Mouse (Mus musculus): ENCODE measurements around the gene Adamts17. TPM values are rescaled to one million over a fixed set of nuclear protein-coding genes. Genes with fewer than 3 reads are reported as not detected.

Gene Adamts17
- polyA plus RNA-seq, 1 experiment = 2.3 TPM

- H3K27ac ChIP-seq (ENCODE audit: control insufficient read depth, insufficient read depth, low read depth, low read length, poor library complexity) = no peak overlapping the region
- no peaks in the 10 kb centered on the region for H3K4me1 ChIP-seq (ENCODE audit: control insufficient read depth, insufficient read depth, low read length)
- WGBS = 78% methylated on average over 10 of the region's 10 CpGs
- no peak overlapping the region for H3K4me3 ChIP-seq (replicated peaks; ENCODE audit: control insufficient read depth, low read depth, low read length)
- TF ChIP-seq CTCF (IDR thresholded peaks at IDR 0.05; ENCODE audit: control insufficient read depth, insufficient read depth, low read length) = no peak
- no peak for TF ChIP-seq POLR2A (IDR thresholded peaks at IDR 0.05; ENCODE audit: borderline replicate concordance, control insufficient read depth, low read depth, low read length)
Observed at GRCm38 (mm10) chr7:67072015-67072685, 232.6 kb downstream of the Adamts17 start.

DNA sequence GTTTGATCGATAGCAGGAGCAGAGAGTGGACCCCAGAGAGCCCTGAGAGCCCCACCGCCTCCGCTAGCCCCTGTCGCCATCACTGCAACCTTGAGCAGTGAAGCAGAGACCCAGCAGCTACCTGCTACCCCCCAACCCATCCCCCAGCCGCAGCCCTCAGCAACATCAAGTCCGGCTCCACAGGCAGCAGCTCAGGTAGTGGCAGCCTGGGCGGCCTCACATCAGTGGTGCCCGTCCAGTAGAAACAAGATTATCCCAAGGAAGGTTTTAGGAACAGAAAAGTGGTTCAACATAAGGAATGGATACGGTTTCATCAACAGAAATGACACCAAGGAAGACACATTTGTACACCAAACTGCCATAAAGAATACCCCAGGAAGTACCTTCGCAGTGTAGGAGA, 243.2 kb downstream of the Adamts17 start:
- 89% methylated on average over 10 of the region's 10 CpGs for WGBS
- no peak overlapping the region for H3K4me3 ChIP-seq (replicated peaks; ENCODE audit: control insufficient read depth, low read depth, low read length)

DNA sequence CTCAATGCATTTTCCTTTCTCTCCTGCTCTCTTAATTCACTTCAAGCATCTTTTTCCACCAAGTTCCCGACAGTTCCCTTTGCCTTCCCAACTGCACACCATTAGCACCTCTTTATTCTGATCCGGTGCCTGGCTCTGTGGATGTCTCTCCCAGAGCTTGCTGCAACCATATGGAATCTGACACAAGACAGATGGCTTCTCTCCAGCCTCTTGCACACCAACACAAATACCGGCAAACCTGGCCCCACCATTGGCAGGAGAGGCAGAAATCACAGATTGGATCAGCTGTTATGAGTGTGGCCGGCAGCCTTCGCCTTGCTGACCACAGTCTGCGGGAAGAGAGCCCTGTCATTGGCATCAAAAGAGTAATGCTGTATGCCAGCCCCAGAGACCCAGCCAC, 248.2 kb downstream of the Adamts17 start:
- TF ChIP-seq POLR2A (IDR thresholded peaks at IDR 0.05; ENCODE audit: borderline replicate concordance, control insufficient read depth, low read depth, low read length) (no peak), CTCF (IDR thresholded peaks at IDR 0.05; ENCODE audit: control insufficient read depth, insufficient read depth, low read length) (no peak)
- H3K27ac ChIP-seq (ENCODE audit: control insufficient read depth, insufficient read depth, low read depth, low read length, poor library complexity) = no peak overlapping the region
- H3K4me1 ChIP-seq (ENCODE audit: control insufficient read depth, insufficient read depth, low read length) = no peaks in the 10 kb centered on the region
- WGBS = 79% methylated on average over 6 of the region's 6 CpGs
- H3K4me3 ChIP-seq (replicated peaks; ENCODE audit: control insufficient read depth, low read depth, low read length) = no peak overlapping the region

More for the DNA sequence above, 243.2 kb downstream of the Adamts17 start:
- Histone ChIP-seq H3K4me1 (ENCODE audit: control insufficient read depth, insufficient read depth, low read length) (no peaks in the 10 kb centered on the region), H3K27ac (ENCODE audit: control insufficient read depth, insufficient read depth, low read depth, low read length, poor library complexity) (no peak overlapping the region)
- no peak for TF ChIP-seq POLR2A (IDR thresholded peaks at IDR 0.05; ENCODE audit: borderline replicate concordance, control insufficient read depth, low read depth, low read length)
- TF ChIP-seq CTCF (IDR thresholded peaks at IDR 0.05; ENCODE audit: control insufficient read depth, insufficient read depth, low read length) = no peak

- H3K27ac ChIP-seq (ENCODE audit: control insufficient read depth, insufficient read depth, low read depth, low read length, poor library complexity) = no peak overlapping the region
- H3K4me3 ChIP-seq (replicated peaks; ENCODE audit: control insufficient read depth, low read depth, low read length) = no peak overlapping the region
- H3K4me1 ChIP-seq (ENCODE audit: control insufficient read depth, insufficient read depth, low read length) = no peaks in the 10 kb centered on the region
- TF ChIP-seq POLR2A (IDR thresholded peaks at IDR 0.05; ENCODE audit: borderline replicate concordance, control insufficient read depth, low read depth, low read length) = no peak
- no peak for TF ChIP-seq CTCF (IDR thresholded peaks at IDR 0.05; ENCODE audit: control insufficient read depth, insufficient read depth, low read length)
- WGBS = 79% methylated on average over 2 of the region's 2 CpGs
Observed at GRCm38 (mm10) chr7:67097096-67097495, 257.6 kb downstream of the Adamts17 start.

DNA sequence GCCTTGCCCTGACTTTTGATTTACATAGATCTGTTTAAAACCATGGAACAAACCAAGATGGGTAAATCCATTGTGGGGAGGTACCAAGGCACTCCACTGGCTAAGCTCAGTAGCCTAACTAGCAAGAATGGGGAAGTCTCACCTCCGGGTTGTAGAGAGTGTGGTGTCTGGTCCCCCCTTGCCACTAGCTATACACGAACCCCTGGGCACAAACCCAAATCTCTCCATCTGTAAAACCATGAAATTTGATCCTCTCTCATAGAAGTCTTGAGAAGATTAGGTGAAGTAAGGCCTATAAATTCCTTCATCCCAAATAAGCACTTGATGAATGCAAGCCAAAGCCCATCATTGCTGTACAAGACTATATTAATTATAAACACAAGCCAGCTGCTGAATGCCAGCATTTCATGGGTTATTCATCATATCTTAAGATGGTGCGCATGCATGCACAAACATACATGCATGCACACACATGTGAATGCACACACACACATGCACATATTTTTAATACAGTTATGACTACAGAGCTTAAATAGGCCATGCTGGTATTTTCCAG, 262.0 kb downstream of the Adamts17 start:
- H3K4me1 ChIP-seq (ENCODE audit: control insufficient read depth, insufficient read depth, low read length) = no peaks in the 10 kb centered on the region
- H3K27ac ChIP-seq (ENCODE audit: control insufficient read depth, insufficient read depth, low read depth, low read length, poor library complexity) = no peak overlapping the region
- 46% methylated on average over 3 of the region's 3 CpGs for WGBS
- H3K4me3 ChIP-seq (replicated peaks; ENCODE audit: control insufficient read depth, low read depth, low read length) = no peak overlapping the region
- TF ChIP-seq CTCF (IDR thresholded peaks at IDR 0.05; ENCODE audit: control insufficient read depth, insufficient read depth, low read length) (no peak), POLR2A (IDR thresholded peaks at IDR 0.05; ENCODE audit: borderline replicate concordance, control insufficient read depth, low read depth, low read length) (no peak)

DNA sequence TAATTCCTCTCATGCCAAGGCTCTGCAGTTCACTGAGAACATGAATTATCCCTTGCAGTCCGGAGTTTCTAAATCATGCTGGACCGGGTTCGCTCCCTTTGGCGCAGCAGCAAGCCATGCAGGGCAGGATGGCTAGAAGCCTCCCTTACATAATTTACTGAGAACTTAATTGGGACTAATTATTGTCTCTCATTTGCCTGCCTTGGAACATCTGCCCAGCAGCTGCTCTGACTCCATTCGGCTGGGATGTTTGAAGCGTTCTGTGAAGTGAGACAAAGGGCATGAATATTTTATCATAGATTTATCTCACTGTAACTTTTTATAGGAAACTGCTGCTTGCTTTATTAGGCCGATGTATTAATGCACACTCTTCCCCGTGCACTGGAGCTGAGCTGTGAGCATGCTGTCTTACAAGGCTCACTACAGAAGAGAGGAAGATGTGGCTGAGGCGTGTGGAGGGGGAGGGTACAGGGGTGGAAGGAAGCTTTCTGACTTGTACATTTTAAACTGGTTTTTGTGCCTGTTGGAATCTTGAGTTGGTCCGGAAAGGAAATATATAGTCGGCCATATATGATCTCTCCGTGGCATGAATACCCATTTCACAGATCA, 271.1 kb downstream of the Adamts17 start:
- TF ChIP-seq POLR2A (IDR thresholded peaks at IDR 0.05; ENCODE audit: borderline replicate concordance, control insufficient read depth, low read depth, low read length) = no peak
- WGBS = 81% methylated on average over 12 of the region's 12 CpGs

DNA sequence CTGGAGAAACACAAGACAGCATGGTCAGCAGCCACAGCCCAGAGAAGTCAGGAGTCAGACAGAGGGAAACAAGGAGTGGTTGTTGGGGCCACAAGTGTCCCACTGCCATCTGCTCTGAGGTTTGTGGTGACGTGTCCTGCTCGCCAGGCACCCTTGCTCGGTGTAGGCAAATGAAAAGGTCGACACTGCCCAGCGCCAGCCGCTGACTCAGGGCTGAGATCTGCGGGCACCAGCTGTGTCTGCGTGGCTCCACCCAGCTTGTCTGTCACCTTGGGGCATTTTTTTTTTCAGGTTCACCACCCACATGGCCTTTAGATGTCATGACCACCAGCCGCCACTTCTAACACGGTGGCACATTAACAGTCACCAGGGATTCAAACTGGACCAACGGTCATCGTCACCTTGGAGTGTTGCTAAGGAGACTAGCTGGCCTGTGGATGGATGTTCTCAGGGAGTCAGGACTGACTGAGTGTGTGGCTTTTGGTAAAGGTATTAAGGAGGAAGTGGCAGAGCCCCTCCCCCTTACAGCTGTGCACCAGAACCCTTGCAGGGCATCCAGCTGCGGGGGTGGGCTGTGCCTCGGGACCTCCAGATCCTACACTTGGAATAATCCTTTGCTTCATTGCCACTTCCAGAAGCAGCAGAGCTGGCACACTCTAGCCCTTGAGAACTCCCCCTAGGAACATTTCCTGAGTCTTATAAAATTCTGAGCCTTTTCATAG, 273.1 kb downstream of the Adamts17 start:
- no peak overlapping the region for H3K4me3 ChIP-seq (replicated peaks; ENCODE audit: control insufficient read depth, low read depth, low read length)
- H3K27ac ChIP-seq (ENCODE audit: control insufficient read depth, insufficient read depth, low read depth, low read length, poor library complexity) = no peak overlapping the region
- WGBS = 28% methylated on average over 14 of the region's 14 CpGs

More for the DNA sequence above, 271.1 kb downstream of the Adamts17 start:
- Histone ChIP-seq H3K4me1 (ENCODE audit: control insufficient read depth, insufficient read depth, low read length) (no peaks in the 10 kb centered on the region; the same call in 1 of the 2 replicates), H3K4me3 (replicated peaks; ENCODE audit: control insufficient read depth, low read depth, low read length) (no peak overlapping the region), H3K27ac (ENCODE audit: control insufficient read depth, insufficient read depth, low read depth, low read length, poor library complexity) (no peak overlapping the region)

GRCm38 (mm10) chr7:67114056-67114455, 274.5 kb downstream of the Adamts17 start:
- WGBS = 79% methylated on average over 3 of the region's 3 CpGs
- TF ChIP-seq CTCF (IDR thresholded peaks at IDR 0.05; ENCODE audit: control insufficient read depth, insufficient read depth, low read length) (no peak), POLR2A (IDR thresholded peaks at IDR 0.05; ENCODE audit: borderline replicate concordance, control insufficient read depth, low read depth, low read length) (no peak)
- H3K4me3 ChIP-seq (replicated peaks; ENCODE audit: control insufficient read depth, low read depth, low read length) = no peak overlapping the region
- H3K27ac ChIP-seq (ENCODE audit: control insufficient read depth, insufficient read depth, low read depth, low read length, poor library complexity) = no peak overlapping the region
- H3K4me1 ChIP-seq (ENCODE audit: control insufficient read depth, insufficient read depth, low read length) = no peaks in the 10 kb centered on the region; the same call in 1 of the 2 replicates

More for the DNA sequence above, 273.1 kb downstream of the Adamts17 start:
- TF ChIP-seq CTCF (IDR thresholded peaks at IDR 0.05; ENCODE audit: control insufficient read depth, insufficient read depth, low read length) (no peak), POLR2A (IDR thresholded peaks at IDR 0.05; ENCODE audit: borderline replicate concordance, control insufficient read depth, low read depth, low read length) (no peak)
- H3K4me1 ChIP-seq (ENCODE audit: control insufficient read depth, insufficient read depth, low read length) = no peaks in the 10 kb centered on the region; the same call in 1 of the 2 replicates

All from bone marrow, adult 2 months (tissue).